Mouse (Mus musculus) gastrocnemius, postnatal 4 days (tissue): ENCODE results near the gene Neurog1. TPM values are rescaled to one million over a fixed set of nuclear protein-coding genes. Genes with fewer than 3 reads are reported as not detected.

Experiments used
- DNase-seq, 2 experiments: peaks; one replicate each; pipeline ENCODE4 v3.0.0; 2021 to 2022; ENCODE audit warnings: low spot score in 2 of 2, mixed read lengths in 2 of 2
- total RNA-seq, 2 experiments: library from RNA; stranded (reverse); gene quantifications; 2 replicates each; pipeline ENCODE4 v1.2.3; 2021

Neurog1 gene
- total RNA-seq, 2 experiments from 2014 or later = not detected

DNA sequence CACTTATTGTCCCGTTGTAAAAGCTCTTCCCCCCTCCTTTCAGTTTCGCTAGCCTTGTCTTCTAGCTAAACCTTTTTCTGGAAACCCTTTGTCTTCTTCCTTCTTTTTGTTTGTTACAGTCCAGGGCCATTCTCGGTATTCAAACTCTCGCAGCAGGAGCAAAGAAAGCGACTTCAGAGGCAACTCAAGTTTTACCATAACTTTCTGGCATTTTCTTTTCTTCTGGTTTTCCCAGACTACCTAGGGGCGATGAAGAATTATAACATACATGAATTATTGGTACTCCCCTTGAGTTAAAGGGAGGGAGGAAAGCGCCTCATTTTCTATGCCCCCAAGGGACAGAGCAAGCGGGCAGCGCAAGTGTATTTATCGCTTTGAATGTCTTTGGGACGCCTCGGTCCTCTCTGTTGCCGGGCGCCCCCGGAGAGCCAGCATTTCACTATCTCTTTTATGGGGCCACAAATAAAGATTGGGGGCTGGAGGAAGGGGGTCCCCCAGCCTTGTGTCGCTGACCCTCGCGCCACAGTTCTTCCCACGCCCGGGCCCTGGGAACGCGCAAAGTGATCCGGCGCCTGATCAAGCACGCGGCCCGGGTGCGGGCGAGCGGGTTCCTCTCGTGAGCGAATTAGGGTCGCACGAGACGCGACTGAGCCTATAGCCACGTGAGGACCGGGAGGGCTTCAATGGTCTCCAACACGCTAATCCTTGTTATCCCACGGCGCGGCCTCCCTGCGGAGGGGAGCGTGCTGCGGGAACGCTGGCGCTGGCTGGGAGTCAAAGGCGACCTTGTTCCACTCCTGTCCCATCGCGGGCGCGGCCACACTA lies 6.4 kb upstream of the Neurog1 start:
- no peak for DNase-seq

DNA sequence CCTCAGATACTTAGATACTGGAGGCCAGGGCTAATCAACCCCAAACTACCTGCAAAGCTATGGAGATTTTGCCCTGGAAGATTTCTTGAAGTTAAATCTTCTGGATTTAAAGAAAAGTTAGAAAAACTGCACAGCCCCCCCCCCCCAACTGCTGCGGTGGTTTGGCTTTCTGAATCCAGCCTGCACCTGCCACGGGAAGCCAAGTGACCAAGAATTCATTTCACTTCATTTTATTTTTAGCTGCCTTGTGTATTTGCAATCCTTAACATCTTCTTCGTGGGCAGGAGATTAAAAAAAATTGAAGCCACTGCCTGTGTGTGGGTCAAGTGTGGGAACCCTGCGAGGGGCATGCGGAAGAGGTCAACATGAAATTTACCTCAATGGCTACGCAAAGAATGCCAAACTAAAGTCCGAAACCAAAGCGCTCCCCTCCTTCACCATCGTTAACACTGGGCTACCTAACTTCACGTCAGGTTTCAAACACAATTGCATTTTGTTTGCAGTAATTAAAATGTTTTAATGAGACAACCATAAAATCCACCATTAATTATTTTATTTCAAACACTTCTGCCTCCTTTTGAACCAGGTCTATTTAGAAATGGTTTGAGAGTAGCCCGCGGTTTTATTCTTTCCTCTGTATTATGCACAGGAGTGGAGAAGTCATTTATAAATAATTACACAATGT lies 5.6 kb upstream of the Neurog1 start:
- no peak for DNase-seq

DNA sequence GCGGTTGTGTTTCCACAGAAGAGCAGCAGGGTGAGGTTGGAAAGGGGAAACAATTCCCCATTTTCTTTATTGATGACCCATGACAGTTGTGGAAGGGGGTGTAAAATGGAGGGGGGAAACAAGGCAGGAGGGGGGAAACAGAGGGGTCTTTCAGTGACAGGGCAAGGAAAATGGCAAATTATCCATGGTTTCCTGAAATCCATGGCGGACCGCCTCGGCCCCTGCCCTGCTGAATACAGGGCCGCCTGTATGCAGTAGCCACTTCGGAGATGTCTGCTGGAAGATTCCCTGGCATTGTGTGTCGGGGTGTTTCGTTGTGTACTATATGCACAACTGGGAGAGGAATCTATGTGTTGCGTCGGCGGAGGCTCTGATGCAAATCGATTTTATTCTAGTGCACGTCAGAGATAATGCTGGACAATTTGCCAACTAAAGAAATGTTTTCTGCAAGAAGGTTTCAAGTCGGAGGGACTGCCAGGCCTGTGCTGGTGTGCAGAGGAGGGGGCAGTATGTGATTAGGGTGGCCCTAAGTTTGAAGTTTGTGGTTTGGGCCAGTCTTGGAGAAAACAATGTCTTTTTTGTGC lies 4.8 kb upstream of the Neurog1 start:
- DNase-seq = no peak

- DNase-seq = no peak
Observed at GRCm38 (mm10) chr13:56253379-56253778, 1.4 kb upstream of the Neurog1 start.

- DNase-seq = no peak
Observed at GRCm38 (mm10) chr13:56252783-56253182, 820 bp upstream of the Neurog1 start.

GRCm38 (mm10) chr13:56251176-56251923 lies 613 bp downstream of the Neurog1 start:
- DNase-seq = no peak

GRCm38 (mm10) chr13:56250551-56251161 lies 1.3 kb downstream of the Neurog1 start:
- DNase-seq = no peak

GRCm38 (mm10) chr13:56249593-56250341 lies 2.2 kb downstream of the Neurog1 start:
- no peak for DNase-seq

DNA sequence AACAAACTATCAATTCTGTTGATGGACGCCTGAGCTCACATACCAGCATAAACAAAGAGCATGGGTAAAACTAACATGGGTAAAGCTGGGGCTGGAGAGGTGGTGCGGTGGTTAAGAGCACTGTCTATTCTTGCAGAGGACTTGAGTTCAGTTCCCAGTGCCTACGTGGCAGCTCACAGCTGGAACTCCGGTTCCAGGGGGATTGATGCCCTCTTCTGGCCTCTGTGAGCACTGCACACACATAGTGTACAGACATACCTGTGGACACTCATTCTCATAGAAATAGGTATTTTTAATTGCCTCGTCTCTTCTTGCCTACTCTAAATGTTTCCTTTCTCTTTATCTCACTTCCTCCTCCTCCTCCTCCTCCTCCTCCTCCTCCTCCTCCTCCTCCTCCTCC lies 8.9 kb downstream of the Neurog1 start:
- no peak for DNase-seq

DNA sequence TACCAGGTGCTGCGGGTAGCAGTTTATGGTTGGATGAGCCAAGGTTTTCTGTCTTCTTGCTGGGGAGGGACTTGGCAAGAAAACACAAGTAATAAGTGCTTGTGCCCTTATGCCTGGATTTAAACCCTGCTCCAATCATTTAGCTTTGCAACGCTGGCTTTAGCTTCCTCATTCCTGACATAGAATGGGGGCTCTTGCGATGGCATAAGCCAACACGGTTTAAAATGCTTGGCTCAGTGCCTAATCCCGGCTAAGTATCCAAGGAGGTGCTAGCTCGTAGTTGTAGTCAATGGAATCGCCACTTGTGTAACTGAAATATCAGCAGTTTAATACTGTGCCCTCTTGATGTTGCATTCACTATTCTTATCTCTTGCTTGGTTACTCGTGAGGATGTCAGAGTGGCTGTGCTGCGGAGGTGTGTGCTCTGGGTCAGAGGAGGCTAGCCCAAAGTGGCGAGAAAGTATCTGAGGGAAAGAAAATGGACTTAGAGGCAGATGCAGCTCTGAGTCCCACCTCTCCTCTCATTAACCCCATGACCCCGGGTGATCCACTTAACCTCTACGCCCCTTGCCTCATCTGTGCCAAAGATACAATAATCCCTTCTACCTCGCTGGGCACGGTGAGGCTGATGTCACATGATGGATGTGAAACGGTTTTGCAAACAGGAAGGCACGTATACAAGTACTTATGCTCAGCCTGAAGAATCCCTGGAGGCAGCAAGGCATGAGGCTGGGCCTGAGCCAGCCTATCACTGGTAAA lies 11.8 kb downstream of the Neurog1 start:
- DNase-seq = no peak

DNA sequence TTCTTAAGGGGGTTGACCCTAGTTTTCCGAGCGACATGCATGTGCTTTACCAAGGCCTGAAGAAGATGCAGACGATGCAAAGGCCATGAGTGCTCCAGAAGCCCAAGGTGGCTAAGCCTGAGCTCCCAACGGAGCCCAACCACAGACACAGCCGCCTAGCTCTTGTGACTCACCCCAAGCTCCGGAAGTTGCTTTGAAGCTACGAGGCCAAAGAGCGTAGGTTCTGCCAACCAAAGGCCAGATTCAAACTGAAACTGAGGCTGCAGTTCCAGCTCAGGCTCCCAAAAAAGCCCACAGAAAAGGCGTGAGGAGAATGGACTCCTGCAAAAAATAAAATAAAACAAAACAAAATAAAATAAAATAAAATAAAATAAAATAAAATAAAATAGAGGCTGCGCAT lies 14.1 kb downstream of the Neurog1 start:
- DNase-seq = no peak

- DNase-seq = no peak
Observed at GRCm38 (mm10) chr13:56236194-56236593, 15.8 kb downstream of the Neurog1 start.

DNA sequence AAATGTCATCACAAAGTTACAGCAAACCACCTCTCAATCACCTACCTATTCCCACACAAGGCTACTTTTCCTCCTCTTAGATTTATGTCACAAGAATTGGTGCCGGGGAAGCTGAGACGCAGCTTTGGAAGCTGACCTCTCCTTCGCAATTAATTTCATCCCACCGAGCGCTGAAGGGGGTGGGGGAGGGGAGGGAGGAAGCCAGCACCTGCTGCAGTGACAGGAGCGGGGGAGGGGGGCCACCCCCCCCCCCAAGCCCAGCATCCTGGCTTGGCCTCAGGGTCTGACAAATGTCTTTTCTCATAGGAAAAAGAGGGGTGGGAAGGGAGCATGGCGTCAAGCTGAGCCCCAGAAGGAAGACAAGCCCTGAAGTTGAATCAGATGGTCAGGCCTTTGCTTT lies 23.2 kb downstream of the Neurog1 start:
- DNase-seq = no peak

GRCm38 (mm10) chr13:56226175-56226954 lies 25.6 kb downstream of the Neurog1 start:
- no peak for DNase-seq

- no peak for DNase-seq
Observed at GRCm38 (mm10) chr13:56223625-56224024, 28.3 kb downstream of the Neurog1 start.

- DNase-seq = no peak
Observed at GRCm38 (mm10) chr13:56222849-56223246, 29.1 kb downstream of the Neurog1 start.

DNA sequence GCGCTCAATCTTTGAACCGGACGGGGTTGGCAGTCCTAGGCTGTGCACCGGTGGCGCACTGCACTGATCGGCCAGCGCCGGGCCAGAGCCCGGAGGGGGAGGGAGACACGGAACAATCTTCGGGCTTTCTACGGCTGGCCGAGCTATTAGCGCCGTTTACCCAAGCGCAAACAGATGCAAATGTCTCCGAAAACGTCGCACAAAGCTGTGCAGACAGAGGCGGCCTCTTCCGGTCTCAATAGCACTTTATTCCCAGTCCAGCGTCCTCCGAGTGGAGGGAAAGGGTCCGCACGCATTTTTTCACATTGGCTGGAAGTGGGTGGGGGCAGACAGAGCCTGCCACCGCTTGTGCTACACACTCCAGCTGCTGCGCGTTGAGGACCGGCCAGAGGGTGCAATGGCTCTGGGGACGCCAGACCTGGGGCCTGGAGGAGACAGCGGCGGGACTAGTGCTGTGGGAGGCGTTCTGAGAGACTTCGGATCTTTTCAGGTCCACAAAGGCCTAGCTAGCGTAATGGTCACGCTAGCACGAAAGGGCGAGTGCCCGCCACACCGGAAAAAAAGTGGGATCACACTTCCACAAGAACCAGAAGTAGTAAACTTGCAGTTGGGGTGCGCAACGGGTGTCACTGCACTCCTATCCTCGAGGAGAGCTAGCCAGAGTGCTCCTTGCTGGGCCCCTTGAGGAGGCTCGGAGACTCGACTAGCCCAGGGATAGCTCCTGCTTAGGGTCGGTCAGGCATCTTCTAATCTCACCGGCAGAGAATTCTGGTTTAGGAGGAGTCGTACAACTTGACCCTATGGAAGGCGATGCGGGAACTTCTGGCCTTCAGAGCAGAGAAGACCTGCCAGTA lies 29.7 kb downstream of the Neurog1 start:
- DNase-seq = no peak
